Mouse (Mus musculus): Measurements from ENCODE around the gene Pram1.

The Pram1 gene

GRCm38 (mm10) chr17:33669681-33670080 is 31.8 kb downstream of the Pram1 start:
- DNase-seq (ENCODE audit: low spot score), result no peak

GRCm38 (mm10) chr17:33673837-33674236 is 36.0 kb downstream of the Pram1 start:
- DNase-seq (ENCODE audit: low spot score), result no peak

- peak; percentile 51 for DNase-seq (ENCODE audit: low spot score)
Measured at GRCm38 (mm10) chr17:33675452-33675851, 37.6 kb downstream of the Pram1 start.

- no peak for DNase-seq (ENCODE audit: low spot score)
Measured at GRCm38 (mm10) chr17:33676086-33676485, 38.2 kb downstream of the Pram1 start.

- no peak for DNase-seq (ENCODE audit: low spot score)
Measured at GRCm38 (mm10) chr17:33678771-33679170, 40.9 kb downstream of the Pram1 start.

GRCm38 (mm10) chr17:33681767-33682166 is 43.9 kb downstream of the Pram1 start:
- no peak for DNase-seq (ENCODE audit: low spot score)

- DNase-seq (ENCODE audit: low spot score), result peak; percentile 52
Measured at GRCm38 (mm10) chr17:33684671-33685231, 46.9 kb downstream of the Pram1 start.

- peak; percentile 97 for DNase-seq (ENCODE audit: low spot score)
Measured at GRCm38 (mm10) chr17:33685249-33685653, 47.4 kb downstream of the Pram1 start.

GRCm38 (mm10) chr17:33686760-33687159 is 48.9 kb downstream of the Pram1 start, which contains the start of gene Hnrnpm:
TSS of gene Hnrnpm (minus strand) at chr17:33686860.
- no peak for DNase-seq (ENCODE audit: low spot score)

Data from urinary bladder, postnatal 25 days (tissue).